In genomic region chr11:69948066-69948762, GRCm38 (mm10) we compare ENCODE assay signal across 8 mouse cellular contexts. TPM values are rescaled to one million over a fixed set of nuclear protein-coding genes. Genes with fewer than 3 reads are reported as not detected.
DNase-seq lines count a peak whose midpoint lies in the region; ATAC-seq lines count a peak whose summit lies in the region.

Gene Slc2a4, minus strand, starts transcription at chr11:69948188.

- H3K4me1 ChIP-seq in embryonic facial prominence, embryonic 14.5 days (ENCODE audit: control insufficient read depth, insufficient read depth, low read length), result peaks cover 10% of the 10 kb centered on the region
- H3K4me1 ChIP-seq in heart, embryonic 11.5 days (ENCODE audit: control insufficient read depth, insufficient read depth, low read length), result peaks cover 13% of the 10 kb centered on the region; the same call in 1 of the 2 replicates
- H3K4me1 ChIP-seq in kidney, embryonic 14.5 days (ENCODE audit: control insufficient read depth, insufficient read depth, low read length), result peaks cover 9% of the 10 kb centered on the region; the same call in 1 of the 2 replicates
- H3K4me1 ChIP-seq in liver, embryonic 15.5 days (replicated peaks), result peaks cover 52% of the 10 kb centered on the region
- peaks cover 5% of the 10 kb centered on the region; the same call in 1 of the 2 replicates for H3K4me1 ChIP-seq in neural tube, embryonic 11.5 days (ENCODE audit: control insufficient read depth, insufficient read depth, low read length)

- H3K36me3 ChIP-seq in embryonic facial prominence, embryonic 14.5 days (ENCODE audit: control insufficient read depth, insufficient read depth, low read length), result peaks cover 26% of the 10 kb centered on the region
- peaks cover 9% of the 10 kb centered on the region for H3K36me3 ChIP-seq in heart, embryonic 11.5 days (ENCODE audit: control insufficient read depth, insufficient read depth, low read length)
- H3K36me3 ChIP-seq in kidney, embryonic 14.5 days (ENCODE audit: control insufficient read depth, insufficient read depth, low read length), result peaks cover 14% of the 10 kb centered on the region
- peaks cover 27% of the 10 kb centered on the region for H3K36me3 ChIP-seq in liver, embryonic 15.5 days (replicated peaks)
- H3K36me3 ChIP-seq in neural tube, embryonic 11.5 days (ENCODE audit: control insufficient read depth, insufficient read depth, low read length), result no peaks in the 10 kb centered on the region

- ATAC-seq in embryonic facial prominence, embryonic 14.5 days (ENCODE audit: low read depth), result peak; percentile 94
- ATAC-seq in heart, embryonic 11.5 days (replicated peaks; ENCODE audit: insufficient number of reproducible peaks, low FRiP score, low TSS enrichment), result peak; percentile 90
- ATAC-seq in kidney, embryonic 14.5 days (ENCODE audit: low FRiP score, low TSS enrichment), result peak; percentile 94
- peak; percentile 82 for ATAC-seq in liver, embryonic 15.5 days (ENCODE audit: insufficient read depth)
- ATAC-seq in neural tube, embryonic 11.5 days (ENCODE audit: insufficient read depth, low FRiP score, low TSS enrichment), result peak; percentile 94

- peak within 1 kb of the TSS; percentile 86 for H3K4me2 ChIP-seq in embryonic facial prominence, embryonic 14.5 days (ENCODE audit: low read depth, low read length)
- peak within 1 kb of the TSS; percentile 92 for H3K4me2 ChIP-seq in heart, embryonic 11.5 days
- H3K4me2 ChIP-seq in kidney, embryonic 14.5 days (replicated peaks; ENCODE audit: low read depth, low read length), result peak within 1 kb of the TSS; percentile 78
- H3K4me2 ChIP-seq in liver, embryonic 15.5 days, result peak within 1 kb of the TSS; percentile 93
- peak within 1 kb of the TSS; percentile 41 for H3K4me2 ChIP-seq in neural tube, embryonic 11.5 days (ENCODE audit: low read depth)

- H3K9ac ChIP-seq in embryonic facial prominence, embryonic 14.5 days (ENCODE audit: low read depth, low read length), result peak within 1 kb of the TSS; percentile 67
- peak within 1 kb of the TSS; percentile 74 for H3K9ac ChIP-seq in heart, embryonic 11.5 days (ENCODE audit: low read depth, low read length)
- H3K9ac ChIP-seq in kidney, embryonic 14.5 days (ENCODE audit: low read depth, low read length), result peak within 1 kb of the TSS; percentile 65
- peak within 1 kb of the TSS; percentile 75 for H3K9ac ChIP-seq in liver, embryonic 15.5 days
- peak within 1 kb of the TSS; percentile 69 for H3K9ac ChIP-seq in neural tube, embryonic 11.5 days (ENCODE audit: low read length)

- no peaks in the 10 kb centered on the region for H3K9me3 ChIP-seq in embryonic facial prominence, embryonic 14.5 days (ENCODE audit: control insufficient read depth, low read length)
- no peaks in the 10 kb centered on the region for H3K9me3 ChIP-seq in heart, embryonic 11.5 days (replicated peaks; ENCODE audit: control insufficient read depth, low read length)
- no peaks in the 10 kb centered on the region for H3K9me3 ChIP-seq in kidney, embryonic 14.5 days (ENCODE audit: control insufficient read depth, low read length)
- H3K9me3 ChIP-seq in liver, embryonic 15.5 days (replicated peaks), result no peaks in the 10 kb centered on the region
- no peaks in the 10 kb centered on the region for H3K9me3 ChIP-seq in neural tube, embryonic 11.5 days (ENCODE audit: control insufficient read depth, low read length)

- DNase-seq in CD8-positive naive resting alpha-beta T cell, adult 2 months (ENCODE audit: low read depth in 2 of 2, low spot score in 2 of 2), result peak; percentile 55 to 65
- DNase-seq in adrenal gland, postnatal 36 days, result peak; percentile 94 to 97
- peak; percentile 98 for DNase-seq in embryonic facial prominence, embryonic 14.5 days (ENCODE audit: low spot score)
- DNase-seq in neural tube, embryonic 11.5 days (ENCODE audit: low spot score), result peak; percentile 95
- peak; percentile 87 to 88 for DNase-seq in thymus, adult 18-20 months

- WGBS in embryonic facial prominence, embryonic 14.5 days, result under 1% methylated on average over 32 of the region's 34 CpGs
- WGBS in heart, embryonic 11.5 days (ENCODE audit: insufficient replicate concordance), result 1% methylated on average over 34 of the region's 34 CpGs
- WGBS in kidney, embryonic 14.5 days, result under 1% methylated on average over 34 of the region's 34 CpGs
- WGBS in liver, embryonic 15.5 days (ENCODE audit: insufficient replicate concordance), result 1% methylated on average over 34 of the region's 34 CpGs
- 0% methylated on average over 34 of the region's 34 CpGs for WGBS in neural tube, embryonic 11.5 days

- peak within 1 kb of the TSS; percentile 92 for H3K27ac ChIP-seq in embryonic facial prominence, embryonic 14.5 days (replicated peaks; ENCODE audit: low read depth, low read length)
- H3K27ac ChIP-seq in heart, embryonic 11.5 days (ENCODE audit: low read depth, low read length), result peak within 1 kb of the TSS; percentile 93
- peak within 1 kb of the TSS; percentile 90 for H3K27ac ChIP-seq in kidney, embryonic 14.5 days (ENCODE audit: low read depth, low read length)
- H3K27ac ChIP-seq in liver, embryonic 15.5 days (replicated peaks), result peak within 1 kb of the TSS; percentile 95
- peak within 1 kb of the TSS; percentile 75 for H3K27ac ChIP-seq in neural tube, embryonic 11.5 days (ENCODE audit: low read depth, low read length)

- H3K4me3 ChIP-seq in embryonic facial prominence, embryonic 14.5 days (ENCODE audit: low read depth, low read length), result peak within 1 kb of the TSS; percentile 61
- peak within 1 kb of the TSS; percentile 64 for H3K4me3 ChIP-seq in heart, embryonic 11.5 days (ENCODE audit: low read depth, low read length)
- H3K4me3 ChIP-seq in kidney, embryonic 14.5 days (ENCODE audit: low read length), result peak within 1 kb of the TSS; percentile 58
- H3K4me3 ChIP-seq in liver, embryonic 15.5 days (replicated peaks), result peak within 1 kb of the TSS; percentile 77
- H3K4me3 ChIP-seq in neural tube, embryonic 11.5 days (ENCODE audit: low read depth, low read length), result peak within 1 kb of the TSS; percentile 30

- H3K27me3 ChIP-seq in embryonic facial prominence, embryonic 14.5 days (replicated peaks; ENCODE audit: control insufficient read depth, insufficient read depth, low read length), result no peaks in the 10 kb centered on the region
- peaks cover 3% of the 10 kb centered on the region; the same call in 1 of the 2 replicates for H3K27me3 ChIP-seq in heart, embryonic 11.5 days (ENCODE audit: control insufficient read depth, insufficient read depth, low read length)
- H3K27me3 ChIP-seq in kidney, embryonic 14.5 days (ENCODE audit: control insufficient read depth, insufficient read depth, low read length), result no peaks in the 10 kb centered on the region
- peaks cover 63% of the 10 kb centered on the region for H3K27me3 ChIP-seq in liver, embryonic 15.5 days
- no peaks in the 10 kb centered on the region for H3K27me3 ChIP-seq in neural tube, embryonic 11.5 days (ENCODE audit: control insufficient read depth, insufficient read depth, low read length)

RNA-seq across cellular contexts. Expression of gene Slc2a4, which starts in this region (rescaled TPM):
- 10 to 100 TPM; 60.2 to 90.0 TPM for total RNA-seq in adrenal gland, postnatal 36 days (2021)
- polyA plus RNA-seq in embryonic facial prominence, embryonic 14.5 days (2014; fragmentation: Nextera tagmentation; extraction: Ambion mirVana), result 16.9 and 20.8 TPM in 2 replicates
- polyA plus RNA-seq in heart, embryonic 11.5 days (2014; fragmentation: Nextera tagmentation; extraction: Ambion mirVana), result 22.0 and 22.8 TPM in 2 replicates
- polyA plus RNA-seq in kidney, embryonic 14.5 days (2014; fragmentation: Nextera tagmentation; extraction: Ambion mirVana), result 11.7 and 14.1 TPM in 2 replicates
- polyA plus RNA-seq in liver, embryonic 15.5 days (2015; fragmentation: Nextera tagmentation; extraction: Ambion mirVana), result 19.9 and 22.1 TPM in 2 replicates
- 11.4 and 11.8 TPM in 2 replicates for polyA plus RNA-seq in neural tube, embryonic 11.5 days (2014; fragmentation: Nextera tagmentation; extraction: Ambion mirVana)

Comparison
In these comparisons a context has a peak if more than half of its experiments do, and no peak if none do; other contexts are left out.
1. Peak in every context shown above with its lines: DNase-seq, ATAC-seq, H3K4me3 ChIP-seq and H3K27ac ChIP-seq.
2. H3K4me2 ChIP-seq: peak in every context shown above with its lines; median percentile 93 in liver, embryonic 15.5 days; 92 in heart, embryonic 11.5 days; 86 in embryonic facial prominence, embryonic 14.5 days; 78 in kidney, embryonic 14.5 days; 41 in neural tube, embryonic 11.5 days.